Mouse (Mus musculus) E14TG2a.4 (cell line): Measurements from ENCODE around the gene Stil.

Experiments used
- CTCF ChIP-seq: conservative IDR thresholded peaks from 2 replicates; pipeline ENCODE4 v1.5.1; 2014; ENCODE audit warnings: low read length
- NANOG ChIP-seq: IDR thresholded peaks from 2 replicates; pipeline ENCODE4 v1.6.1; 2014; ENCODE audit warnings: borderline replicate concordance, low read length, mixed read lengths
- POU5F1 ChIP-seq: IDR thresholded peaks from 2 replicates; pipeline ENCODE4 v1.6.1; 2014; ENCODE audit warnings: low read length, borderline replicate concordance

DNA sequence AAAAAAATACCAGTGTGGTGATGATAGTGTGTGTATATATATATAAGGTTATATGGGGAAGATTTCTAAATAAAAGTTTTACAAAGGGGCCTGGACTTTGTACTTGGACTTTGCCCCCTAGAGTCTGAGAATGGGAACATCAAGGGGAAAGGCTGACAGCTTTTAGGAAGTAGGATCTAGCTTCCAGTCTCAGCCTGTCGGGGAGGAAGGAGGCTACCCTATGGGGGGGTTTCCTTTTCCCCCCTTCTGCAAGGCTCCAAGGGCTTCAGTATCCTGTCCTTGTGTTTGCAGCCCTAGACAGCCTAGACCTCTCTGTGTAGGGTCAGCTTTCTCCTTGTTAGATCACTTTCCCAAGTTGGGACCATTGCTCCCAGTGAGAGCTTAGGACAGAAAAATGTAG is 71.7 kb downstream of the Stil start:
- TF ChIP-seq CTCF (no peak), NANOG (no peak), POU5F1 (no peak)
